Mouse (Mus musculus) common myeloid progenitor, adult 5-6 weeks (primary cell): ENCODE data around the gene Lcp1. TPM values are rescaled to one million over a fixed set of nuclear protein-coding genes. Genes with fewer than 3 reads are reported as not detected.

ENCODE experiments used
- ATAC-seq: replicated peaks from 2 replicates; pipeline ENCODE4 v1.8.0; 2016; ENCODE audit warnings: low read depth, mild to moderate bottlenecking, moderate TSS enrichment, inconsistent platforms; ENCODE audit not compliant: poor library complexity, severe bottlenecking
- total RNA-seq: library from RNA; stranded (forward); fragments of 200-1000, 187-1606 nt; gene quantifications from 2 replicates; pipeline ENCODE4 v1.2.3, GENCODE M21; 2017

Gene Lcp1
- total RNA-seq, 1 experiment from 2014 or later, result 283 TPM

DNA sequence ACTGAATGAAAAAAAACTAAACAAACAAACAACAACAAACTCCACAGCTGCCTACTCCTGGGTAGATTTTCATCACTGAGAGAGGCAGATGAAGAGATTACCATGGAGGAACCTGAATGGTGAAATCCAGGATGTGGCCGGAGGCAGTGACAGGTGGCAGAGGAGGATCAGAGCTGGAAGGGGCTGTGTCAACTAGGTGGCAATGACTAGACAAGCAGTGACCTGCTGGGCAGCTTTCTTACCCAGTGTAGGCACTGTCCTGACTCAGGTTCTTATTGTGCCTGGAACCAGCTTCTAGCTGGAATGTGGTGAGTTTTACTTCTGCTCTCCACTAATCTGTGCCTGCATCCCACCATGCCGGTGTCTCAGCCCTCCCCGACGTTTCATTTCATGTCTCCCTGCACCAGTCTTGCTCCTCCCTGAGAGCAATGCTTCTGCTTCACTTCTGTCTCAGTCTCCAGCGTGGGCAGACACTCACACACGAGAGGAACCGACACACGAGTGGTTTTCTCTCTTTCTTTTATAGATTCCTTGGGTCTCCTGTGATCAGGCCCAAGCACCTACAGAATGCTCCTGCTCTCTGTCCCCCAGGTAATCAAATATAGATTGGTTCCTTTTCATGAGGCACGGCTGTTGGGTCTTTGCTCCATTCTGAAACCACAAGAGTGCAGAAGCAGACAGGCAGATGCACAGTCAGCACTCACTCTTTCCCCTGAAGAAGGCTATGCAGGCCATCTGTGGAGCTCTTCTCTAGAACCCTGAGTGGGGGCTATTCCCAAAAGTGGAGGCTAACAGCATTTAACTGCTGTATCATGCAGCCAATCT lies 44.0 kb downstream of the Lcp1 start:
- no peak for ATAC-seq

DNA sequence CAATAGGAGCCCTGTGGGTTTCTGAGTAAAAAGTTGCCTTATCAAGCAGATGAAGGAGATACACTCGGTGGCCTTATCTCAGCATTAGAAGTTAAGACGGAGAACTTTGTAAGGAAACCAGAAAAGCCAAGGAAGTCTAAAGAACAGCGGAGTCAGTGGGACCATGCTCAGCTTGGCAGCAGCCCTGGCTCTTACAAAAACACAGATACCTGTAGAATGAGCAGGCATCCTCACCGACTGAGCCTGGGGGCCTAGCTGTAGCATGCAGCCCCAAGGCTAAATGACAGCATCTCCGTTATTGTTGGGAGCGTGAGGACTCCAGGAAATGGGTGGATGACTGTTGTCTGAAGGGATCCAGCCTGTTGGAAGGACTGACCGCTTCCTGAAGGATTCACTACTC lies 44.9 kb downstream of the Lcp1 start:
- no peak for ATAC-seq

DNA sequence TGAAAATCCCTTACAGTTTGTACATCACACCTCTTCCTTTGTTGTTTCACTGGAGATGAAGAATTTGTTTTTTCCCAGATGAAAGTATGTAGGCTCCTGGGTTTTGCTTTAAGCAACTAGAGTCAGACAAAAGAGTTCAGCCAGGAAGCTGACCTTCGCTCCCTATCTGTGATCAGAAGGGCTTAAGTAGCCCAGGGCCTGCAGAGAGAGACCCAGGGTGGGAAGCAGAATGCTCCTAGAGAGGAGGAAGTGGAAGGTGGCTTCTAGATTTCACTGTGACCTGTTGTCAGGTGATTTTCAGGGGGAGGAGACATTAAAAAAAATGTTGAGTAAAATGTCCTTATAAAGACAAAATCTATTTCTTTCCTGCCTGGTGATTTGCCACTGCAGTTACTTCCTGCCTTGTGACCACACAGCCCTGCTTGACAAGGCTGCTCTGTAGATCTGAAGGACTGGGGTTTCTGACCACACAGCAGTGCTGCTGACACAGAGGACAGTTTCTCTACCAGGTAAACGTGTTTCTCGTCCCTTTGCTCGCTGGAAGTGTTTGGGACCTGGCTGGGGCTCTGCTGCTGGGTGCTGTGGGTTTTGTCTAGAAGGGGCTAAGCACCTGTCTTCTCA lies 45.6 kb downstream of the Lcp1 start:
- ATAC-seq, result peak; percentile 40

DNA sequence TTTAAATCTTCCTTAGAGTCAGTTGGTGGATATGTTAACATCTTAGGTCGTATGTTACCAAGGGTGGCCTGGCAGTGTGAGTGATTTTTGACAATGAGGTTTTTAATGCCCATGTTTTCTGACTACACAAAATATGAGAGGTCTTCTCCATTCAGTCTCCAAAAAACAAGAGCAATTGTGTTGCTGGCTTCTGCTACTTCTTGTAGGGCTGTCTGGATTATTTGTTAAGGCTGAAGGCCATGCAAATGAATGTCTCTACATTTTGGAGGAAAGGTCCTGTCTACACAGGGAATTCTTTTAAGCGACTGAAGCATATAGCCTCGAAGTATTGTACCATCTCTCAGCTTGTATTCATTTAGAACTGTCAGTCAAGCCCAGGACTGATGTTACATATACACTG lies 46.5 kb downstream of the Lcp1 start:
- ATAC-seq, result no peak

DNA sequence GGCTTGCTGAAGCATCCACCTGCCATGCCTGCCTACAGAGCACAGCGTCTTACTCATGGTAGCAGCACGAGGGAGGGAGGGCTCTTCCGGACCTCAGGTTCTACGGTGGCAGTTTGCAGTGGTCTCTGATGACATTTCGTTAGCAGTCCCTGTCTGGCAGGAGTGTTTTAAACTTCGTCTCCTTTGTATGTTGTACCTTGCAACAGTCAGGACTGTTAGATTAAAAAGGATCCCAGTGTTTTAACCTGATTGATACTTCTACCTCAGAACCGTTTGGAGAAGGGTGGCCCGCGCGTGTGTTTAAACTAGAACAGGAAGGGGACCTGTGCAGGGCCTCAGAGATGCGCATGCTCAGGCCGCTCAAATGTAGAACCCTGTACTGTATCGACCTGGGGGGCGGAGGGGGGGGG lies 47.5 kb downstream of the Lcp1 start:
- ATAC-seq, result peak; percentile 15; the same call in 1 of the 2 replicates

DNA sequence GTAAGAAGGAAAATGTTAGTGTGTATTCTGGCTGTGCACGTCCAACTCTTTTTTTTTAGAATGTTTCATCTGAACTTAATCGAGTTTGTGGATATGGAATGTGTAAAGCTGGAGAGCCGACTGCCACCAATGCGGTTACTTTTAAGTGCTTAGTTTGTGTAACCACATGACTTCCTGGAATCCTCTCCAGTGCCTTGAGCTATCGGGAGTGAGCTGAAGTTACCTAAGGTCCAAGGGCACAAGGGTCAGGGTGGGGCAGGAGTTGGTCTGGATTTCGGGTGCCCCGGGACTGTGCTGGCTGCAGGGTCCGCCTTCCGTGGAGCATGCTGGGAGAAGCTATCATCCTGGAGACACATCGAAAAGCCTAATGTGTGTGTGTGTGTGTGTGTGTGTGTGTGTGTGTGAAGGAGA lies 47.9 kb downstream of the Lcp1 start:
- ATAC-seq, result peak; percentile 4; the same call in 1 of the 2 replicates

DNA sequence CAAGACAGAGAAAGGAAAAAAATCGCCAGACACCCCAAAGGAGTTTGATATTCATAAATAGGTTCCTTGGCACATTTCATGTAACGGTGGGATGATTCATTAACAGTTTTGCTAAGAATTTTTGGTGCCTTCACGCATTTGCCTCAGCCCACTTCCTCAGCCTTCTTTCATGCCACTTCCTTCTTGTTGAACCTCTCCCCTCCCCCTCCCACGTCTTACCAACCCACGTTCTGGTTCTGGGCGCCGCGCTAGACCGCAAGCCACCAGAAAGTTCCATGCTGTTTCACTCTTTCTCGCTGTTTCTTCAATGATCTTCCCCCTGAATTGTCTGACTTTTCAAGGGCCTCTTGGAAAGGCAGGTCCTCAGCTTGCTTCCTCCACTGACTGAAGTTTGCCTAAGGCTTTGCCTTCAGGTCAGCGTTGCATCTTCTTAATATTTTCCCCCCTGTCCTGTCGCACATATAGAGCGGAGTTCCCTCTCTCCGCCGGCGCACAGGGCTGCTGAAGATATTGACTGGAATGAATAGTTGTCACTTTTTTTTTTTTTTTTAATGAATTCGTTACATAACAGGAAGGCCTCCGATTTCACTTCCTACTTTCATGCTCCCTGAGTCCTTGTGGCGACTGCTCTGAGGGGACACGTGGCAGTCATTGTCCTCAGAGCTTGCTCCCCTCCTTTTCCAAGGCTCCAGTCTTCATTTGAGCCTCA lies 48.5 kb downstream of the Lcp1 start:
- peak; percentile 37 for ATAC-seq

DNA sequence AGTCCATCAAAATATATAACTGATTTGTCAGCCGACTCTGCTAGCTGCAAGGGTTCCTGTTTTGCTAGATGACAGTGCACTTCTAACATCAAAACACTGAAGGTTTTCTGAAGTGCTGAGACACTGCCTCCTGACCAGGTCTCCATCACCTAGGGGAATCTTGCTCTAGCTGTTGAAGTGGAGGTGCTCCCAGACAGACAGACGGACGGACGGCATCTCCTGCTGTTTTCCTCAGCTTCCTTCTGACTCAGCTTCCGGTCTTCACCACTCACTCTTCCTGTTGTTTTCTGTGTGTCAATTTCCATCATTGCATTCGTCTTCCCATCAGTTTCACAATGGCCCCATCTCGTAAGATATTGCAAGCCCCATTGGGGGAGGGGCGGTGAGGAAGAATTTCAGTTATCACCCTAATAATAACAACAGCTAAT lies 49.7 kb downstream of the Lcp1 start:
- ATAC-seq, result no peak

DNA sequence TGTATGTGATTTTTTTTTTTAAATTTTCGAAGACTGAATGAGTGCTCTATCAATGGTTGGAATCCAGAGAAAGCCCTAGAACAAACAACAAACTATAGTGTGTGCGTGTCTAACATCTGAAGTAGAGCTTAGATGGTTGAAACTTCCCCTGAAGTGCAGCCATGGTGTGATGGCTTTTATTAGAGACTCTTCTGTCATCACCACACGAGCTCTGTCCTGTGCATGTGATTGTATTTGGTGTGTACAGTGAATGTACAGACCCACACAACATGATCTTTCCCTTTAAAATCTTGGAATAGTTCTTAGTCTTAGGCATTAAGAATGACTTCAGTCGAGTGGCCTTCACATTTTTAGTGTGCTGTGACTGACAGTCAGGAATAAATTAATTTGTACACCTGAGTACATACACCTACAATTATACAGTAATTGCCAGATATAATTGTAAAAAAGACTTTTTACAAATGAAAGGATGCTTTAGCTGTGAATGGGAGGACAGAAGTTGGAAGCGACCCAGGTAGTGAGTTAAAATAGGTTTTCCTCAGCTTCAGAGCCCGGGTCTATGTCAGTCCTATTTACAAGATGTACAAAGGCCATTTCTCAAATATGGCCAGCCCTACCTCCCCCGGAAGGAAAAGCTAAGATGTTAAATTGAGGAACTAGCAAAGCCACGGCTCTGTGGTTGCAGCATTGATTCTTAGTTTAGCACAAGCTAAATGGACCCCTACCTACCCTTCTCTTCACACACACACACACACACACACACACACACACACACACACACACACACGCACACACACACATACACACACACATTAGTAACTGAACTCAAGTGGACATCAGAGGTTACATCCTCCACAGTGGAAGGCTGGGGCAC lies 50.4 kb downstream of the Lcp1 start:
- peak; percentile 22; the same call in 1 of the 2 replicates for ATAC-seq

DNA sequence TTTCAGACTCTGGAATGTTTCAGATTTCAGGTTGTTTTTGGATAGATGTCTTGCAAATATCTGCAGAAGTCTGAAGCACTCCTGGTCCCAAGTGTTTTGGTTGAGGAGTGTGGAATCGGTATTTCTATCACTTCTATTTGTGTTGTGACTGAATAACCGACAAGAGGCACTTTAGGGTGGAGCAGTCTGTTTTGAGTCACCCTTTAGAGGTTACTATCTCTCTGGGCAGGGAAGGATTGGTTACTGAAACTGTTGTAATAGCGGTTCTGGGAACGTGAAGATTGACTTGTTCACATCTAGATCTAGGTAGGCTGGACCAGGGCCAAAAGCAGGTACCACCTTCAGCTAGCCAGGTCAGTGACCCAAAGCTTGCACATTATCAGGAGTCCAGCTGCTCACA lies 51.5 kb downstream of the Lcp1 start:
- no peak for ATAC-seq

DNA sequence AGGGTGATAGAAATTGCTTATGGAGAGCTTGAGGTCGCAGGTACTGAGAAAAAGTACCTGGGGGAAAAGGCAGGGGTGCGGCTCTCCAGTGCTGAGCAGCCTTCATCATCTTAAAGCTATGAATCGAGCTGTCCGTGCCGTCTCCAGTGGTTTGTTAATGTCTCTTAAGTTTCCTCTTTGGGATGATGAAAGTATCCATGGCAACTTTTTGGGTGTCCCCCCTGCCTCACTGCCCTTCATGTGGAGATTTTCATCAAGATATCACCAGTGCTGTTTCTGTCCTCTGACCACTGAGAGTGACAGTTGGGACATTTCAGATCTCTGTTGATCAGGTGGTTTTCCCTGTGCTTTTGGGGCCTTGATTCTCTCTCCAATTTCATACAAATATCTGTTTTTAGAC lies 51.9 kb downstream of the Lcp1 start:
- no peak for ATAC-seq

DNA sequence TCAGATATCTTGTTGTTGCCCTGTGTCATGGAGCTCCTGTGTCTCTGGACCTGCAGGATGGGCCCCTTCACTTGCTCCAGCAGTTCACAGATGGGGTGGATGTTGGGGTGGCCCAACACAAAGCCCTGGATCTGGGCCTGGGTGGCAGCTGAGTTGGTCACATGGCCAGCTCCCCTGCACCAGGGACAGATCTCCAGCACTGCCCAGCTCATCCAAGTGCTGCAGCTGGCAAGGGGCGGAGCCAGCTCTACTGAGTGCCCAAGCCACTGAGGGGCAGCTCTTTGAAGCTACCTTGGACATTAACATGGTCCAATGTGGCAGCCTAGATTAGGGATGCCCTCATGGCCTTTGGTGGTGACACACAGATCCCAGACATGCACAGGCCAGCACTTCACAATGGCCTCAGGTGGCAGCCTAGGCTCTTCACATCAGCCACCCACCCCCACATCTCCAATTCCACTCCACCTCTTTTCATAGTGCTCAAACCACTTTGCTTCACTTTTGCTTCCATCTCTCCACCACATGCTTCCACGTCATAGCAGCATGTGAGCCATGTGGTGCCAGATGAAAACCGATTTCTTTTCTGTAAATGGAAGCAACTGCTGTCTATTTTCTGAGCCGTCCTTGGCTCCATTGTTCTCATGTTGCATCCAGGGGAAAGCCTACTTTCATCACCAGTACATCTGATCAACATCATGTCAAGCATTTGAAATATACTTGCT lies 53.3 kb downstream of the Lcp1 start:
- ATAC-seq, result no peak

DNA sequence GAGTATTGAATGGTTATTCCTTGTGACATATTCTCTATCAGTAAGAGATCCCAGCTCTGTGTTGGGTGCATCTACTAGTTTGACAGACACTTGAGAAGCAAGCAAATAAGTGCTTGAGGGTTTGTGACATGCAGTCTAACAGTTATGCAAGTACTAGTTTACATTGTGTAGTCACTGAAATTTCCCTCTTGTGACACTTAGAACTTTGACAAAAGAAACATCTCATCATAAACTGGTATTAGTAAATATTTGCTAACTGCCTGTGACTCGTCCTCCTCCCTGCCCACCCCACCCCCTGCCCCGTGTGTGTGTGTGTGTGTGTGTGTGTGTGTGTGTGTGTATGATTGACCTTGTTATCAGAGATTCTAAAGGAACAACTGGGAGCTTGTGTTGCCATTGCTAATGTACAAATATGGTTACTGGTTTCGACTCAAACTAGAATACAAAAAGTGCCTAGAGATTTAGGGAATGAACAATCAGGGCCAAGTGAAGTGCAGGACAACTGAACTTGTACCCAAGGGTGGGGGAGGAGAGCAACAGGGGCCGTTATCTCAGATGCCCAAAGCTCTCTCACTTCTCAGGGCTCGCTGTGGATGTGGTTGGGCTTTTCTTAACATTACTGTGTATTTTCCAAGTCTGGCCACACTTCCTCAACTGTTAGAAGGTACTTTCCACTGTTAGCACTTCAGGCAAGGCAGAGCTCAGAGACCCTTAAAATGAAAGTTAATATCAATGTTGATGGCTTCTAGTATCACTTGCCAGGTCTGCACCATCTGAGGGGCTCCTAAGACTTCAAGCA lies 55.1 kb downstream of the Lcp1 start:
- ATAC-seq, result peak; percentile 75

DNA sequence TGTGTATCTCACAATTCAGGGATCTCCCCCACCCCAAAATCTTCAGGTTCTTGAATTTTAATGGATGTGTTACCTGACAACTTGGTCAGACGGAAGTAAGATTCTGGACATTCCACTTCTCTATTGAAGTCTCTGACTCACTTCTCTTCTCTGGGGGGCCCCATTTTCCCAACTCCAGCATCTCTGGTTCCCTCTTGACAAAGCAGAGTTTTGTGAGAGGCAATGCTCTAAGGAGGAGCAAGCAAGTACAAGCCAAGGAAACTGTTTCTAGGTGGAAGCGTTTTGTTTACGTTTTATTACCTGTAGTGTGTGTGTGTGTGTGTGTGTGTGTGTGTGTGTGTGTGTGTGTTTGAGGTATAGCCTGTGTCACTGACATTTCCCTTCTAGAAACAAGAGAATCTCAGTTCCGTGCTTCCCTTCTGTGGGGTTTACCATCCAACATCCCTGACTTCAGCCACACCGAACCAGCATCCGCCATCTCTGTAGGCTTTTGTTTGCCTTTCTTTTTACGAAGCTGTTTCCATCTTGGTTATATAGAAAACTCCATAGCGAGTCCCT lies 56.0 kb downstream of the Lcp1 start:
- no peak for ATAC-seq

DNA sequence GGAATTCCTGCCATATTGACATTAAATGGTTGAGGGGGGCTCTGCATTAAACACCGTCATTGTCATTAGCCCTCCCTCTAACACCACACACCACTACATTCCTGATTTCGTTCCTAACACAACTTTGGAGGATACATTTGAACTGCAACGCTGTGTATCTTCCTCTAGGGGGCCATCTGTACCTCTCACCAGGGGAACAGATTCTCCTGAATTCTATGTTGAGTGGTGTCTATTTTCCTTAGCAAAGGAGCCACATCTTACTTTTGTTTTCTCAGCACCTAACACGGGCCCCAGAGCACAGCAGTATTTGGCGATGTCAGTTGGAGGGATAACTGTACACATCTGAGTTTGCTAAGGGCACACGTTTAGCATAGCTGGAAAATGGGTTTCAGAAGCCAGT lies 57.6 kb downstream of the Lcp1 start:
- no peak; the same call in 1 of the 2 replicates for ATAC-seq

DNA sequence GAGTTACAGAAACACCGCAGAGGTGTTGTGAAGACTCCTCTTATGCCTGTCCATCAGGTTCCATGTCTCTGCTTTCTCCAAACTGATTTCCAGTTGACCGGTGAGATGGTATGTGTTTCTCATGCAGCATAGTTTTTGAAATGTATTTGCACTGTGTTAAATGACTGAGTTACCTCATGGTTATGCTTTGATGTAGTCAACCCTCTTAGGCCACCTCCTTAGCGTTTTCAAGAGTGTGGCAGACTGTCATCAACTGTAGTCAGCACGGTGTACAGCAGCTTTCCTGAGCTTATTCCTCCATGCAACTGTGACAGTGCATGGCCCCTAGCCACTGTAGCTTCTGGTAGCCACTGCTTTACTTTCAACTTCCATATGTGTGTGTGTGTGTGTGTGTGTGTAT lies 58.1 kb downstream of the Lcp1 start:
- no peak for ATAC-seq

DNA sequence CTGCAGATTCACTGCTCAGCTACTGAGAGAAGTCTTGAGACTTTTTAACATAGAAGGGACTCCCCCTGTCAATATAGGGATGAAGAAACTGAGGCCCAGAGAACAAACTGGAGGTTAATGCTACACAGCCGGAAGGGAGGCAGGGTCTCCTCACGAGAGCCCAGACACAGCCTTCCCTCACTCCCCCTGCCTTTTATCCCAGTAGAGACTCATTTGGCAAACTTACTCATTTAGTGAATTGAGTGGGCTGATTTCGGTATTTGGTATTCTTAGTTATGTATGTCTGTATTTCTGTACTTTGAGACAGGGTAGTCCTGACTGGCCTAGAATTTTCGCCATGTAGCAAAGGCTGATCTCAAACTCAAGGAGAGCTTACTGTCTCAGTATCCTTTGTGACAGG lies 59.8 kb downstream of the Lcp1 start:
- ATAC-seq, result no peak

DNA sequence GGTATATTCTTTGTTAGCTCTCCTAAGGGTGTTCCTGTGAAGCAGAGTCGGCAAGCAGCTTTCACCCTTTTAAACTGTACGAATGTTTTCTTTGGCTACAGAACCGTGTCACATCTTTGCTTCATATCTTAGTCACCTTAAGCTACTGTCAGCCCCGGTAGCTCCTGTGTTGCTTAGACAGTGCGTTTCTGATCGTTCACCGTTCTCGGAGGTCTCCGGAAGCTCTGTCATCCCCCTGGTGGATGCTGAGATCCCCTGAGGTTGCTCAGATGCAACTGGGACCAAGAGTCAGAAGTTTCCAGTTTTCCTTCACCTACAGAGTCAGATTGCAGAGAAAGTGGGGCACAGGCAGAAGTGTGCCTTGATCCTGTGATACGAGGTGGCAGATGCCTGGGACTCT lies 61.5 kb downstream of the Lcp1 start:
- ATAC-seq, result no peak
